Mouse (Mus musculus) cerebellum, postnatal 10 days (tissue): ENCODE data around the gene Gpsm1.

ENCODE experiments used
- DNase-seq, 2 experiments: peaks; one replicate each; pipeline ENCODE4 v3.0.0; 2021; ENCODE audit warnings: mixed read lengths in 2 of 2

The Gpsm1 gene

GRCm38 (mm10) chr2:26342044-26342443, 26.7 kb downstream of the Gpsm1 start:
- peak; percentile 73 to 79 for DNase-seq

DNA sequence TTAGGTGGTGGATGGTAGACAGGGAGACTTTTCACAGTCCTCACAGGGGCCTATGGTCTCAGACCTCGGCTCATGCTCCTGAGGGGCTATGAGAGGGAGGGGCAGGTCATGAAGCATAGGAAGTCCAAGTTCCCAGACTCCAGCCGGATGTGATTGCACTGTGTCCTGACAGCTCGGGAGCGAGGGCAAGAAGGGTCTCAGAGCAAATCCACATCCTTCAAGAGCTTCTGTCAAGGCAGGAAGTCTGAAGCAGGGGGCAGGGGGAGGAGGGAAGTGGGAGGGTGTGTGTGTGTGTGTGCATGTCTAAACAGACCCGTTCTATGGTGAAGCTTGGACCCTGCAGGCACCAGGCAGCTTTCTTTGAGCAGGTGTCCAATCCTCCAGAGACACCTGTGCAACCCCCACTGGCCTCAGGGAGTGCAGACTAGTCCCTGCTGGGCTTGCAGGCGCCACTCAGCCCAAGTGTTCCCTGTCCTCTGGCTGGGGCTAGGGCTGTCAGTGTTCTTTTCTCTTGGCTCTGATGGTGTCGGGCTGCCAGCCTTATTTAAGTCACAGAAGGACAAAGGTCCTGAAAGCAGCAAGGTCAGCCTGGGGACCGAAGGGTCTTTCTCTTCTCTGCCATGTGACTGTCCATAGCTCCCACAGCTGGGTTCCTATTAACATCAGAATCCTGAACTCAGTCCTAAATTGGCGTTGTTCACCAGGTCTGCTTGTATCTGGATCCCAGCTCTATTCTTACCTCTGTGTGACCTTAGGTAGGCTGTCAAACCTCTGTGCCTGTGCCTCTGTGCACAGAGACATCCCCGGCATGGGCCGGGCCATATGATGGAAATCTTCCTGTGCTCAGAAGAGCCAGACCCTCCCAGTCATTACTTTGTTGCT, 27.5 kb downstream of the Gpsm1 start:
- DNase-seq = no peak

DNA sequence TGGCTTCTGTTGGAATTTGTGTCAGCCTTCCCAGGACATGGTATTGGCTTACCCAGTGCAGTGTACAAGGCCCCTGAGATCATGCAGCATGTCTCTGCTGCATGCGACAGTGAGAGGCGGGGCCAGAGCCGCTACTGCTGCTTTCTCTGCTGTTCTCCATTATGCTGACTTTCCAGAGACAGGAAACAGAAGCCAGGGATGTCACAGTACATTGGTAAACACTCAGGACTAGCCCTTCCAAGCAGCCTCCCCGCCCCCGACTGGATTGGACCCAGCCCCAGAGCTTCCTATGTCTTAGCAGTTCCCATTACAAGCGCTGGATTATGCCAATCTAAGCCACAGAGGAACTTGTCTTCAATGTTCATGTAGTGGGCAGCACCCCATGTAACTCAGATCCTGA, 32.9 kb downstream of the Gpsm1 start:
- no peak for DNase-seq

DNA sequence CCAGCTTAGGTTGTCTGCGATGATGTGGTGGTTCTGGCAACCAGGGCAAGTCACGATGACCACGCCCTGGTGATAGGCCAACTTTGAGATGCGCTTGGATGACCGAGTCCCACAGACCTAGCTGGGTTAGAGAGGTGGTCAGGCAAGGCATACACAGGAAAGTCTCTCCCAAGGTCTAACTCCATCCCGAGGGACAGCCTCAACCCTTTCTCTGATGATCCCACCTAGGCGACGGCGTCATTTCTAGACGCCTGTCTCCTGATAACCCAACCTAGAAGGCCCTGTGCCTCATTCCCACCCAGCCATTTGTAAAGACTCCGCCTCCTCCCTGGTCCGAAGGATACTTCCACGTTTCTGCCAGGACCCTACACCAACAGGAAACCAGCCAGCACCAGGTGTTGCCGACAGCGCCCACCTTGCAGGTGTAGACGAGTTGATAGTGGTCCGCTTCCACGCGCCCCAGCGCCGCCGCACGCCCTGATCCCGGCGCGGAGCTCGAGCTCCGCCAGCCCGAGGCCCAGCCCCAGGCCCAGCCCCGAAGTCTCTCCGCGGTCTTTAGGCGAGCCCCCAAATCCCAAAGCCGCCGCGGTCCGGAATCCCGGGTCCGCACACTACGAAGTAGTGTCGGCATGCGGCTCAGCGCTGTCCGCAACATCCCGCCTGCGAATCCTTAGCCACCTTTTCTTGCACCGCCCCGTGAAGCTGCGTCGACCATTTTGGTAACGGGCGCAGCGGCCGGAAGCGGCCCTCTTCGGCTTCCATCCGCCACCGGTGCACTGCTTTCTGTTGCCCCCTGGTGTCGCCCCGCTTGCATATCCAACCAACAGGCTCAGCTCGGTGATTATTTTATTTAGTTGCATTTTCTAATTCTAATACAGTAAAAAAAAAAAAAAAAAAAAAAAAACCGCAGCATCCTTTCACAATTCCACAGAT, 36.3 kb downstream of the Gpsm1 start, which contains the start of gene Dnlz:
Gene Dnlz (minus strand): TSS at position 753 of the 933 bp plus-strand sequence.
- DNase-seq = peak; percentile 97

DNA sequence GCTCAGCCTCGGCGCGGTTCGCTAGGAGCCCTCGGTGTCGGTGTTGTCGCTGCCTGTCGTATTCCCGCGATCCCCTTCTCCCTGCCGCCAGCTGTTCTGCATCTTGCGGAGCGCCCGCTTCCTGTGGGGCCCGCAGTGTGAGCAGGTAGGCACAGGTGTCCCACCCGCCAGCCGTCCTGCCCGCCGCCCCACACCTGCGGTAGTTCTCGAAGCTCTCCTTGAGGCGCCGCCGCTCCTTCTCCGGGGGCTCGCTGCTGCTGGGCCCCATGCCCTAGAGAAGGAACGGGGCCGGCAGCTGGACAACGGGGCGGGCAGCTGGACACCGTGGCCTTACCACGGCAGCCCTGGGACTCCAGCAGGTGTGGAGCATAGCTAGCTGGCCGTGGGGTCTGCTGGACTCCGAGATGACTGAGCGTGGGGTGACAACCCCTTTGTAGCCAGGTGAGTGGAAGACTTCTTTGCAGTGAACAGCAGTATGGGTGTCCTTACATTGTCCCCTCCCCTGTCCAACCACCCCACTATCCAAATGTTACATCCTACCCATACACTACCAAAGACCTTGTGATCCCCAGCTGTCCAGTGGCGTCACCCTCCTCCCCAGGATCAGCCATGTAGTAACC, 37.1 kb downstream of the Gpsm1 start:
- no peak for DNase-seq

- DNase-seq = peak in 1 of 2 experiments; percentile 40
Observed at GRCm38 (mm10) chr2:26353066-26353980, 38.0 kb downstream of the Gpsm1 start.

- DNase-seq = peak in 1 of 2 experiments; percentile 7
Observed at GRCm38 (mm10) chr2:26354401-26354800, 39.1 kb downstream of the Gpsm1 start.

DNA sequence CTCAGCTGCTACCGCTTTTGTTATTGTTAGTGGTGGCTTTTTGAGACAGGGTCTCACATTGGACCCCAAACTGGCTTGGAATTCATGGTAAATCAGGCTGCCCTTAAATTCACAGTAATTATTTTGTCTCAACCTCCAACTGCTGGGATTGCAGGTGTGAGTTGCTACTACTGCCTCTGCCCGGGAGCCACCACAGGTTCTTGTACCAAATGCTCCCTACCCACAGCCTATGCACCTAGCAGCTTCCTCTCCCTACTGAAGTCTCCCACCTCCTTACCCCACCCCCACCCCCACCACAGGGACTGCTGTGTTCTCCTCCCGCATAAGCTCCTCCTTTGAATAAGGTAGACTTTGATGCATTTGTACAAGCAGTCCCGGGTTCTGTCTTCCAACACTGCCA, 40.9 kb downstream of the Gpsm1 start:
- DNase-seq = no peak

- DNase-seq = peak in 1 of 2 experiments; percentile 20
Observed at GRCm38 (mm10) chr2:26356678-26357077, 41.4 kb downstream of the Gpsm1 start.

GRCm38 (mm10) chr2:26357484-26357883, 42.2 kb downstream of the Gpsm1 start:
- DNase-seq = peak; percentile 39 to 49

GRCm38 (mm10) chr2:26358667-26359320, 43.5 kb downstream of the Gpsm1 start:
- peak in 1 of 2 experiments; percentile 42 for DNase-seq

GRCm38 (mm10) chr2:26359983-26360382, 44.7 kb downstream of the Gpsm1 start:
- DNase-seq = peak; percentile 74 to 77

DNA sequence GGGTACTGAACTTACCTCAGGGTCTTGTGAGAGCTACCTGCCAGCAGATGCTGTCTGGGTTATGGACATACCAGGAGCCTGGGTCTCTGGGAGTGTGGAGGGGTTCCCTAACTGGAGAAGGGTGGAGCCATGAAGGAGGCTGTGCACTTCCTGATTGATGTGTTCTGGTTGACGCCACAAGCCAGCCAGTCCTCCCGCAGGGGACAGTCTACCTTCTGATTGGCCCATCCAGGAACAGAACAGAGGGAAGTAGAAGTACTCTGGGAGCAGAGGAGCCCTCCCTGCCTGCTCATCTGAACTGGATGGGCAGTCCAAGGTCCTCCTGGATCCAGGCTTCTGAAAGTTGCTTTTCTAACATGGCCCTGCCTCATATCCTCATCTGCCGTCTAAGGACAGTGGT, 45.5 kb downstream of the Gpsm1 start, which contains the start of gene Card9:
Gene Card9 (minus strand): TSS at position 147 of the 400 bp plus-strand sequence.
- no peak for DNase-seq

DNA sequence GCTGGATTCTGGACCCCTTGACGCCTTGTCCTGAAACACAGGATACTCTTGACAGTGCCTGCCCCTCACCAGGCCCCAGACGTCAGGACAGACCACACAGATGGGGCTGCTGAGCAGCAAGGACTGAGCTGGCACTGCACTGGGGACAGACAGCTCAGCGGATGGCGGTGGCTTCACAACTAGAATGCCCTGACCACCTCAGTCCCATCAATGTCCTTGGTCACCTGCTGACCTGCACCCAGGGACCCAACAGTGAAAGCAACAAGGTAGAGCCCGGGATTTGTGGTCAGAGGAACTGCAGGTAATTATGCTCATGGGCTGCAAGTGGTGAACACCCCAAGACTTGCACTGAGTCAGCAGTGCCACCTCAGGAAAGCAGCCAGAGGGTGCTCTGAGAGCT, 47.7 kb downstream of the Gpsm1 start:
- DNase-seq = no peak

DNA sequence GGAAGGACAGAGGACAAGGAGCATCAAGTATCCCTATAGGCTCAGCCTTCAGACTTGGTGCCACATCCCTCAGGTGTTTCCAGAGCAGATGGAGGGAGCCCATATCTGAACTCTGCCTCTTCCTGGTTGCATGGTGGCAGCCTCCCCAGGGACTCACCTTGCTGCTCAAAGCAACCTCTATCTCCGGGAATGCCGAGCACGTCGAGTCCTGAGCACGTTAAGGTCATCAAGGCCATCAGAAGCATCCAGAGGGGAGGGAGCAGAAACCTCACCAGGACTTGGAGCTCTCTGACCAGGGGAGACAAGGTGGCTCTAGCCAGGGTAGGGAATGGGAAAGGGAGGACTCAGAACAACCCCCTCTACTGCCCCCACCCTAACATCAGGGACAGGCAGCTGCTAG, 48.2 kb downstream of the Gpsm1 start:
- no peak for DNase-seq

GRCm38 (mm10) chr2:26364738-26365465, 49.6 kb downstream of the Gpsm1 start:
- peak; percentile 81 for DNase-seq

GRCm38 (mm10) chr2:26367911-26368310, 52.6 kb downstream of the Gpsm1 start:
- no peak for DNase-seq

DNA sequence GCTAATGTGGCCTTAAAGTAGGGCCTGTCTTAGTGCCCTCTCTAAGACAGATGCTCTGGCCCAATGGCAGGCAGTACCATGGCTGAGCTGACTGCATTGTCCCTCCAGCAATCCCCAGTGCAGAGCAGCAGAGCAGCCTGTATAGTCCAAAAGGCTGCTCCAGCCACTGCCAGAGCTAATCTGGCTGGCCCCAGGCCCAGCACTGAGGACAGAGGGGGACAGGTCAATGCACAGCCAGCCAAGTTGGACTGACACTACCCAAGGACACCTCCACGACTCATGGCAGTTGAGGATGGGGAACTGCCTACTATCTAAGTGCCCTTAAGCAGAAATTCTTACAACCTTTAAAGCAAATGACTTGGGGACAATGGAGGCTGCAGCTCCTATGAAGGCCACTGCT, 53.3 kb downstream of the Gpsm1 start:
- DNase-seq = no peak

GRCm38 (mm10) chr2:26372396-26372795, 57.1 kb downstream of the Gpsm1 start:
- no peak for DNase-seq

- DNase-seq = peak; percentile 87 to 90
Observed at GRCm38 (mm10) chr2:26380131-26380771, 64.9 kb downstream of the Gpsm1 start, which contains the start of gene Snapc4. Gene Snapc4 (minus strand): TSS chr2:26380653.
